8 mouse cellular contexts compared by ENCODE assay signal in the genomic region with DNA sequence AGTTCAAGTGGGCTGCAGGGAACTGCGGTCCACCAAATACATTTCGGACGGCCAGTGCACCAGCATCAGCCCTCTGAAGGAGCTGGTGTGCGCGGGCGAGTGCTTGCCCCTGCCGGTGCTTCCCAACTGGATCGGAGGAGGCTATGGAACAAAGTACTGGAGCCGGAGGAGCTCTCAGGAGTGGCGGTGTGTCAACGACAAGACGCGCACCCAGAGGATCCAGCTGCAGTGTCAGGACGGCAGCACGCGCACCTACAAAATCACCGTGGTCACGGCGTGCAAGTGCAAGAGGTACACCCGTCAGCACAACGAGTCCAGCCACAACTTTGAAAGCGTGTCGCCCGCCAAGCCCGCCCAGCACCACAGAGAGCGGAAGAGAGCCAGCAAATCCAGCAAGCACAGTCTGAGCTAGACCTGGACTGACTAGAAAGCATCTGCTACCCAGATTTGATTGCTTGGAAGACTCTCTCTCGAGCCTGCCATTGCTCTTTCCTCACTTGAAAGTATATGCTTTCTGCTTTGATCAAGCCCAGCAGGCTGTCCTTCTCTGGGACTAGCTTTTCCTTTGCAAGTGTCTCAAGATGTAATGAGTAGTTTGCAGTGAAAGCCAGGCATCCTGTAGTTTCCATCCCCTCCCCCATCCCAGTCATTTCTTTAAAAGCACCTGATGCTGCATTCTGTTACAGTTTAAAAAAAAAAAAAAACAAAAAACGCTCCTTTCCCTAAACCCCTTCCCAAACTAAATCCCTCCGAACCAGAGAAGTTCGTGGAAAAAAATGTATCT. TPM values are rescaled to one million over a fixed set of nuclear protein-coding genes. Genes with fewer than 3 reads are reported as not detected.
DNase-seq lines count a peak whose midpoint lies in the region; ATAC-seq and TF ChIP-seq lines count a peak whose summit lies in the region.

No protein-coding gene starts in this region.

- peak overlapping the region; percentile 53 for H3K9ac ChIP-seq in forebrain, embryonic 12.5 days
- peak overlapping the region; percentile 51; the same call in 1 of the 2 replicates for H3K9ac ChIP-seq in hindbrain, embryonic 11.5 days (ENCODE audit: low read depth, low read length)
- H3K9ac ChIP-seq in limb, embryonic 11.5 days (ENCODE audit: low read length): peak overlapping the region; percentile 62
- H3K9ac ChIP-seq in midbrain, embryonic 12.5 days (replicated peaks): peak overlapping the region; percentile 56

- H3K36me3 ChIP-seq in forebrain, embryonic 12.5 days (replicated peaks): no peaks in the 10 kb centered on the region
- H3K36me3 ChIP-seq in hindbrain, embryonic 11.5 days (ENCODE audit: control insufficient read depth, insufficient read depth, low read length): no peaks in the 10 kb centered on the region
- H3K36me3 ChIP-seq in limb, embryonic 11.5 days (ENCODE audit: control insufficient read depth, insufficient read depth, low read length): no peaks in the 10 kb centered on the region
- no peaks in the 10 kb centered on the region for H3K36me3 ChIP-seq in midbrain, embryonic 12.5 days
- H3K36me3 ChIP-seq in spleen, adult 2 months (ENCODE audit: control insufficient read depth, insufficient read depth, low read length): no peaks in the 10 kb centered on the region

- peak overlapping the region; percentile 62 for H3K4me2 ChIP-seq in forebrain, embryonic 12.5 days
- H3K4me2 ChIP-seq in hindbrain, embryonic 11.5 days (replicated peaks; ENCODE audit: low read depth, low read length): peak overlapping the region; percentile 68
- H3K4me2 ChIP-seq in limb, embryonic 11.5 days (ENCODE audit: low read depth, severe bottlenecking): peak overlapping the region; percentile 83
- peak overlapping the region; percentile 83 for H3K4me2 ChIP-seq in midbrain, embryonic 12.5 days (replicated peaks)

- H3K27me3 ChIP-seq in forebrain, embryonic 12.5 days: no peaks in the 10 kb centered on the region; the same call in 1 of the 2 replicates
- no peaks in the 10 kb centered on the region for H3K27me3 ChIP-seq in hindbrain, embryonic 11.5 days (ENCODE audit: control insufficient read depth, insufficient read depth, low read length)
- H3K27me3 ChIP-seq in limb, embryonic 11.5 days (ENCODE audit: control insufficient read depth, insufficient read depth, low read length): no peaks in the 10 kb centered on the region
- no peaks in the 10 kb centered on the region for H3K27me3 ChIP-seq in midbrain, embryonic 12.5 days
- H3K27me3 ChIP-seq in spleen, adult 2 months (ENCODE audit: control insufficient read depth, insufficient read depth, low read length): no peaks in the 10 kb centered on the region

- H3K4me3 ChIP-seq in forebrain, embryonic 12.5 days (replicated peaks): peak overlapping the region; percentile 42
- H3K4me3 ChIP-seq in hindbrain, embryonic 11.5 days (ENCODE audit: low read depth, low read length): peak overlapping the region; percentile 39
- peak overlapping the region; percentile 46 for H3K4me3 ChIP-seq in limb, embryonic 11.5 days (ENCODE audit: low read depth, low read length)
- H3K4me3 ChIP-seq in midbrain, embryonic 12.5 days: peak overlapping the region; percentile 49
- H3K4me3 ChIP-seq in spleen, adult 2 months (ENCODE audit: extremely low read depth, insufficient read depth, insufficient read length): peak overlapping the region; percentile 43

- no peak overlapping the region for H3K27ac ChIP-seq in forebrain, embryonic 12.5 days
- H3K27ac ChIP-seq in hindbrain, embryonic 11.5 days (ENCODE audit: low read depth, low read length): no peak overlapping the region
- peak overlapping the region; percentile 84 for H3K27ac ChIP-seq in limb, embryonic 11.5 days (replicated peaks; ENCODE audit: low read depth, low read length)
- no peak overlapping the region for H3K27ac ChIP-seq in midbrain, embryonic 12.5 days (replicated peaks)
- H3K27ac ChIP-seq in spleen, adult 2 months (ENCODE audit: insufficient read depth, low read length): no peak overlapping the region

- peaks cover 17% of the 10 kb centered on the region for H3K4me1 ChIP-seq in forebrain, embryonic 12.5 days
- H3K4me1 ChIP-seq in hindbrain, embryonic 11.5 days (replicated peaks; ENCODE audit: control insufficient read depth, insufficient read depth, low read length): no peaks in the 10 kb centered on the region
- peaks cover 10% of the 10 kb centered on the region; the same call in 1 of the 2 replicates for H3K4me1 ChIP-seq in limb, embryonic 11.5 days (ENCODE audit: control insufficient read depth, insufficient read depth, low read length)
- H3K4me1 ChIP-seq in midbrain, embryonic 12.5 days: peaks cover 7% of the 10 kb centered on the region
- H3K4me1 ChIP-seq in spleen, adult 2 months (ENCODE audit: control insufficient read depth, insufficient read depth, insufficient read length): no peaks in the 10 kb centered on the region; the same call in 1 of the 2 replicates

- TF ChIP-seq POLR2A in spleen, adult 2 months (IDR thresholded peaks at IDR 0.05; ENCODE audit: low read depth, low read length): no peak

- WGBS in forebrain, embryonic 12.5 days: 1% methylated on average over 30 of the region's 30 CpGs
- WGBS in hindbrain, embryonic 11.5 days: 3% methylated on average over 30 of the region's 30 CpGs
- WGBS in limb, embryonic 11.5 days: 2% methylated on average over 30 of the region's 30 CpGs
- WGBS in midbrain, embryonic 12.5 days: 3% methylated on average over 30 of the region's 30 CpGs
- 7% methylated on average over 30 of the region's 30 CpGs for WGBS in spleen, adult 2 months

- H3K9me3 ChIP-seq in forebrain, embryonic 12.5 days: no peaks in the 10 kb centered on the region
- no peaks in the 10 kb centered on the region for H3K9me3 ChIP-seq in hindbrain, embryonic 11.5 days (ENCODE audit: control insufficient read depth, low read length)
- H3K9me3 ChIP-seq in limb, embryonic 11.5 days (ENCODE audit: control insufficient read depth, low read length): no peaks in the 10 kb centered on the region
- H3K9me3 ChIP-seq in midbrain, embryonic 12.5 days: no peaks in the 10 kb centered on the region

- DNase-seq in cerebellum, adult 11-12 months: peak; percentile 3
- no peak for DNase-seq in cerebellum, adult 11 months
- peak; percentile 43 for DNase-seq in brain, adult 2 months (ENCODE audit: low read depth, low spot score)
- peak; percentile 65 for DNase-seq in hindbrain, embryonic 11.5 days (ENCODE audit: low spot score)
- peak; percentile 82 for DNase-seq in limb, embryonic 11.5 days (ENCODE audit: low spot score)
- peak in 1 of 2 experiments; percentile 52 for DNase-seq in spleen, adult 2 months (ENCODE audit: low read depth in 1 of 2, low spot score in 2 of 2)

- ATAC-seq in forebrain, embryonic 12.5 days (ENCODE audit: low FRiP score): peak; percentile 83
- peak; percentile 87 for ATAC-seq in hindbrain, embryonic 11.5 days (ENCODE audit: low FRiP score)
- peak; percentile 84 for ATAC-seq in limb, embryonic 11.5 days (ENCODE audit: insufficient number of reproducible peaks, low FRiP score, low TSS enrichment, low read depth)
- ATAC-seq in midbrain, embryonic 12.5 days (ENCODE audit: low FRiP score, low read depth): peak; percentile 81

- no peak for TF ChIP-seq CTCF in spleen, adult 2 months (IDR thresholded peaks at IDR 0.05; ENCODE audit: extremely low read depth, insufficient read depth, insufficient read length, insufficient replicate concordance)

RNA-seq across cellular contexts. Expression of a gene that starts 3.3 kb away (rescaled TPM):
- 4.1 and 5.5 TPM in 2 replicates for polyA plus RNA-seq in forebrain, embryonic 12.5 days (2016; fragmentation: Nextera tagmentation; extraction: Ambion mirVana)
- polyA plus RNA-seq in hindbrain, embryonic 11.5 days (2014; fragmentation: Nextera tagmentation; extraction: Ambion mirVana): 17.8 and 27.2 TPM in 2 replicates
- polyA plus RNA-seq in limb, embryonic 11.5 days (2014; fragmentation: Nextera tagmentation; extraction: Ambion mirVana): 22.6 and 31.0 TPM in 2 replicates
- polyA plus RNA-seq in midbrain, embryonic 12.5 days (2016; fragmentation: Nextera tagmentation; extraction: Ambion mirVana): 2.7 and 4.9 TPM in 2 replicates
- 1.1 and 1.3 TPM in 2 replicates for polyA plus RNA-seq in spleen, adult 2 months (2012; rRNA removed)
